Mouse (Mus musculus) brain, embryonic 14.5 days (tissue): ENCODE measurements around the gene Ptchd1. TPM values are rescaled to one million over a fixed set of nuclear protein-coding genes. Genes with fewer than 3 reads are reported as not detected.

ENCODE experiments used
- DNase-seq: peaks from one replicate; pipeline ENCODE4 v3.0.0-alpha.2; 2011; ENCODE audit warnings: low read depth
- CTCF ChIP-seq: fragments of 200-500 bp; IDR thresholded peaks from 2 replicates; pipeline ENCODE4 v1.5.1; 2012; ENCODE audit warnings: inconsistent platforms, mild to moderate bottlenecking, moderate library complexity, borderline replicate concordance; ENCODE audit not compliant: insufficient read depth, insufficient read length; ENCODE audit errors: extremely low read depth
- POLR2A ChIP-seq: fragments of 200-500 bp; IDR thresholded peaks from 2 replicates; pipeline ENCODE4 v1.6.1; 2012; ENCODE audit warnings: mild to moderate bottlenecking, inconsistent platforms, borderline replicate concordance; ENCODE audit not compliant: poor library complexity, insufficient read depth, insufficient read length, severe bottlenecking; ENCODE audit errors: extremely low read depth
- polyA plus RNA-seq: library from polyadenylated mRNA; depleted of rRNA; stranded (reverse); fragments of >200 nt; gene quantifications from 2 replicates; pipeline ENCODE4 v1.2.3, GENCODE M21; 2012; rRNA removed

The Ptchd1 gene
- polyA plus RNA-seq, 1 experiment = 6.6 TPM

DNA sequence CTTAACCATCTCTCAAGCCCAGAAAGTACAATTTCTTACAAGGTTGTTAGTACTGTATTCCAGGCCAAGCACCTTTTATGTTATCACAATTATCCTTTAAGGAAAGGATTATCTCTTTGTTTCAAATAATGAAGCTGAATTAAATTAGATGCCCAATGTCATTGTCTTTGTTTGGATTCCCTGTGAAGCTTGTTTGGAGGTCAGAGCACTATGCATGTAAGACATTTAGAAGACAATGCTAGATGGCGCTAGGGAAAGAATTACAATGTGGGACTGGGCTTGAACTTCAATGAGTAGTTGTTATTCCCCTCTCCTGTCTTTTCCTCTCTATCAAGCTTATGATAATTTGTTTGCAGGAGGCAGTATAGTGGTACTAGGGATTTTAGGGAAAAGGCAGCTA lies 28.9 kb downstream of the Ptchd1 start:
- no peak for DNase-seq
- no peak for TF ChIP-seq CTCF
- TF ChIP-seq POLR2A = no peak

DNA sequence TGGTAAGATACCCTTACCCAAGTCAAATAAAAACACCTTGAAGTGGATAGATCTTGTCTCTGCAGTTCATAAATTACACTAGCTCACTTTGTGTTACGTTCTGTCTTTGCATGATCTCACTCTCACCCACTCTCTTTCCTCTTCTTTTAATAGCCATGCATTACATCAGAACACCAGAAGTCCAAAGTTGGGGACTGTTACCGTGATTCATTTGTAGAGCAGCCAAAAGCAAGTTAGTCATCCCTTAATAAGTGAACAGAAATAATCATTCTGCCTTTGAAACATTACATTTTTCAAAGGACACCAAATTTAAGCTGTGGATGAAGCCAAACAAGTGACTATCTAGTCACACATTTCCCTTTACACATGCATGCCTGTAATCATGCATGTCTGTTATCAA lies 31.1 kb downstream of the Ptchd1 start:
- no peak for DNase-seq
- TF ChIP-seq CTCF = no peak
- no peak for TF ChIP-seq POLR2A

DNA sequence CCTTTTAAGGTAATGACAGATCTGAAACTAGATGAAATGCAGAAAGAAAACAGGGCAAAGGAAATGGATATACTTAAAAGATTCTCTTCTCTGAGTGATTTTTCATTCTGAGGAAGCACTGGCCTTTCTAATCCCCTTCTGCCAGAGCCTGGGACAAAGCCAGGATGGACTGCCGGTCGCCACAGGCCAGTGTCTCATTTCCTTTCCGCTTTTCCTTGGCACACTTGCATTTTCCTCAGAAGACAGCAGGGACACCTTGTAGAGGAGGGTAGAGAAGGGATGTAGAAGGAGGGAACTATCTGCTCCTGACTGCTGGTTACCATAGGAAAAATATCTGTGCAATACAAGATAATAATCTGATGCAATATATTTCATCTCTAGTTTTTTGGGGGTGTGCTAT lies 32.1 kb downstream of the Ptchd1 start:
- DNase-seq = no peak

DNA sequence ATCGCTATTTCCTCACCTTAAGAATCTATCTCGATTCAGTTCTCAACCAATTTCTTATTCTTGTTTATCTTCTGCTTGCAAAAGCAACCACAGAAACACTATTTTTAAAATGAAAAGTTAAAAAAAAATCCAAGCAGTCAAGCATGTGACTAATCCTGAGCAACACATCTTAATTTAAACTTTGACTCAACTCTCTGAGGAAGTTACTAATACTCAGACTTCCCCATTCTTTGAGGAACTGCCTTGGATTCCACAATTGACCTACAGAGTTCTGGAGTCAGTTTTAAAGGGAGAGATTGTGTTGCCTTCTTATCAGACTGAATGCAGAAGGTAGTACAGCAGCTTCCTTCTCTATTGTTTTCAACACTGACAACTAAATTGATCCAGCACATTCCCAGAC lies 39.0 kb downstream of the Ptchd1 start:
- no peak for TF ChIP-seq POLR2A
- no peak for TF ChIP-seq CTCF
- DNase-seq = no peak

More for the DNA sequence above, 32.1 kb downstream of the Ptchd1 start:
- no peak for TF ChIP-seq POLR2A
- no peak for TF ChIP-seq CTCF

DNA sequence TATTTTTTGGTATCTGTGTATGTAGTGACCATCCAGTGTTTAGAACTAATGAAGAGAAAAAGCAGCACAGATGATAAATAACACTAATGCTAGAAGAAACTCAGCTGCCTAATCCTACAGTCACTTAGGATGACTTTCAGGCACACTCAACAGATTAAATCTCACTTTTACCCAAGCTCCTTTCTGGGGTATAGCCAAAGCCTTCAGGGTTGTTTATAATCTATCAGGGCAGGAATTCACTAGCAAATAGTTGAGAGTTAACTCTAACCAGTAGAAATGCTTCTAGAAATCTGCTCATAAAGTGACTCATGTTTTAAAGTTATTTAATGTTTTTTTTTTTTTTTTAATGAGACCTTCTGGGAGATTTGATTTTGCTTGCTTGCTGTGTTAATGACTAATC lies 43.8 kb downstream of the Ptchd1 start:
- DNase-seq = no peak
- TF ChIP-seq CTCF (no peak), POLR2A (no peak)

DNA sequence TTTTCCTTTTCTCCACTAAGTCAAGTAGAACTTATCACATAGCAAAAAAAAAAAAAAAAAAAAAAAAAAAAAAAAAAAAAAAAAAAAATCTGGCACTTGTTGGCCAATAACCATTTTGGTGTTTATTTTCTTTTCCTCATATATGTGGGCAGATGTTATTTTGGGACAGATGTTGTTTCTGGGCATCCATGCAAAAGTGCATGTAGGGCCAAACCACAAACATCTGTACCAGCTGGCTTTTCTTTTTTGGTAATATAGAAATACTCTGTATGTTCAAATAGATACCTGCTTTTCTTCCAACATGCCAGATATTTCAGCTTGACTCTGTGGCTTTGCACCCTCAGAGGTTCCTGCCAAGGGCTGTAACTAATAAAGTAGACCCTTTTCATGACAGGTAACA lies 51.2 kb downstream of the Ptchd1 start:
- no peak for DNase-seq
- no peak for TF ChIP-seq CTCF

DNA sequence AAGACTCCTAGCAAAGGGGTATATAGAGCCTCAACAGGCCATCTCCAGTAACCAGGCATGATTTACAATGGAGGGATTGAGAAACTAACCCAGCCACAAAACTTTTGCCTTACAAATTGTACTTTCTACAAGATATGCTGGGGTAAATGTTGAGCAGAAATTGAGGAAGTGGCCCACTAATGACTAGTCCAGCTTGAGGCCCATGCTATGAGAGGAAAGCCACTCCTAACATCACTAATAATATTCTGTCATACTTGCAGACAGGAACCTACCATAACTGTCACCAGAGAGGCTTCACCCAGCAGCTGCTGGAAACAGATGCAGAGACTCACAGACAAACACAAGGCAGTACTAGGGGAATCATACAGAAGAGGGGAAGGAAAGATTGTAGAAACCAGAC lies 79.8 kb downstream of the Ptchd1 start:
- TF ChIP-seq CTCF (no peak), POLR2A (no peak)
- no peak for DNase-seq

Other genes with a start within 250 kb of the Ptchd1 start
- gene Gm15155, start 927 bp upstream of the Ptchd1 start, polyA plus RNA-seq = not detected in 2 replicates